Mouse (Mus musculus) midbrain, embryonic 13.5 days (tissue): ENCODE measurements around the gene Pms2. TPM values are rescaled to one million over a fixed set of nuclear protein-coding genes. Genes with fewer than 3 reads are reported as not detected.

Experiments
- ATAC-seq: fragments of 200-750 bp; cut with Nextera tagmentation; 2 replicates; pipeline ENCODE4 v1.8.0; 2017; ENCODE audit warnings: mild to moderate bottlenecking, moderate TSS enrichment, moderate library complexity
- H3K27ac ChIP-seq: fragments of 300-500 bp; sonication (generic); 2 replicates; pipeline ENCODE4 v1.5.1; 2015; ENCODE audit warnings: inconsistent platforms, mild to moderate bottlenecking, moderate library complexity
- H3K27me3 ChIP-seq: fragments of 300-500 bp; sonication (generic); 2 replicates; pipeline ENCODE4 v1.6.1; 2015; ENCODE audit warnings: mild to moderate bottlenecking, inconsistent platforms
- H3K36me3 ChIP-seq: fragments of 300-500 bp; sonication (generic); 2 replicates; pipeline ENCODE4 v1.6.1; 2015; ENCODE audit warnings: mild to moderate bottlenecking, inconsistent platforms
- H3K4me1 ChIP-seq: fragments of 300-500 bp; sonication (generic); replicated peaks from 2 replicates; pipeline ENCODE4 v1.6.1; 2015; ENCODE audit warnings: inconsistent platforms
- H3K4me2 ChIP-seq: fragments of 300-500 bp; sonication (generic); replicated peaks from 2 replicates; pipeline ENCODE4 v1.6.1; 2015; ENCODE audit warnings: moderate library complexity, mild to moderate bottlenecking, inconsistent platforms
- H3K4me3 ChIP-seq: fragments of 300-500 bp; sonication (generic); replicated peaks from 2 replicates; pipeline ENCODE4 v1.5.1; 2015; ENCODE audit warnings: mild to moderate bottlenecking, inconsistent platforms
- H3K9ac ChIP-seq: fragments of 300-500 bp; sonication (generic); replicated peaks from 2 replicates; pipeline ENCODE4 v1.6.1; 2015; ENCODE audit warnings: mild to moderate bottlenecking, inconsistent platforms
- H3K9me3 ChIP-seq: fragments of 300-500 bp; sonication (generic); 2 replicates; pipeline ENCODE4 v1.6.1; 2016; ENCODE audit warnings: mild to moderate bottlenecking, inconsistent platforms
- WGBS: fragments of 180-500 bp; shearing (Covaris S2); methylation state at CpG from one replicate; pipeline ENCODE4 v1.1.7; 2015; 5-methylcytosine and 5-hydroxymethylcytosine counted together
- polyA plus RNA-seq: library from polyadenylated mRNA; unstranded; fragments of >200 nt; fragmentation: Nextera tagmentation; extraction: Ambion mirVana; gene quantifications from 2 replicates; pipeline ENCODE4 v1.2.1, GENCODE M21; 2015

Pms2 gene
- polyA plus RNA-seq, 1 experiment from 2014 or later = 26.1 TPM

DNA sequence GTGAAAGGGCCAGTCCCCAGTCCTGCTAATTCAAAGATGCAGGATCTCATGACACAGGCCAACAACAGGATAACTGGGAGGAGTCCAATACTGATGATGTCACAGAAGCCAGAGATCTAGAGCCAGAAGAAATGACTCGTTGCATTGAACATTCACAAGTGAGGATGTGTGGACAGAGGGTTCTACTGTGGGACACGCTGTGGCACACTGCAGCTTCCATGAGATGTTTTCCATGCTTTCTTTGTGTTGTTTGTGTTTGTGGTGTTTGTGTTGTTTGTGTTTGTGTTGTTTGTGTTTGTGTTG, 65.8 kb downstream of the Pms2 start:
- Histone ChIP-seq H3K4me2 (no peak overlapping the region), H3K9me3 (no peaks in the 10 kb centered on the region), H3K4me1 (no peaks in the 10 kb centered on the region; the same call in 1 of the 2 replicates), H3K9ac (no peak overlapping the region), H3K4me3 (no peak overlapping the region), H3K36me3 (no peaks in the 10 kb centered on the region), H3K27me3 (no peaks in the 10 kb centered on the region), H3K27ac (no peak overlapping the region)
- WGBS = 62% methylated on average over 2 of the region's 2 CpGs
- ATAC-seq = no peak

DNA sequence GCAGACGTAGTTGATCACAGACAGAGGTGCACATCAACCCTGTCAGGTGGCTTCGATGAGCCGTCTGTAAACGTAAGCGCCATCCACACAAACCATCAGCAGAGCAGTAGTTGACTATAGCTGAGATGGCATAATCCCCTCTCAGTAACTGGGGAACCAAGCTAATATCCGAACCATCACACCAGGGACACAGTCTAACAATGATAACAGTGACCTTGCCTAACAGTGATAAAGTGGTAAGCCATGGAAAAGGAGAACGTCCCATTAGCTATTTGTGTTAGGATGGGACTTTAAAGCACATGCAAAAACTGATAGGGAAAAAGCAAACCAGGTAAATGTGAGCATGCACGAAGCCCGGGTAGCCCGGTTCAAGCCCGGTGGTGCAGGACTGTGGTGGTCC, 66.5 kb downstream of the Pms2 start:
- H3K4me2 ChIP-seq = no peak overlapping the region
- no peak overlapping the region for H3K9ac ChIP-seq
- H3K27me3 ChIP-seq = no peaks in the 10 kb centered on the region
- peaks cover 4% of the 10 kb centered on the region for H3K4me1 ChIP-seq
- no peak for ATAC-seq
- WGBS = 88% methylated on average over 11 of the region's 11 CpGs
- no peak overlapping the region for H3K4me3 ChIP-seq
- H3K36me3 ChIP-seq = no peaks in the 10 kb centered on the region
- H3K27ac ChIP-seq = no peak overlapping the region
- no peaks in the 10 kb centered on the region for H3K9me3 ChIP-seq

DNA sequence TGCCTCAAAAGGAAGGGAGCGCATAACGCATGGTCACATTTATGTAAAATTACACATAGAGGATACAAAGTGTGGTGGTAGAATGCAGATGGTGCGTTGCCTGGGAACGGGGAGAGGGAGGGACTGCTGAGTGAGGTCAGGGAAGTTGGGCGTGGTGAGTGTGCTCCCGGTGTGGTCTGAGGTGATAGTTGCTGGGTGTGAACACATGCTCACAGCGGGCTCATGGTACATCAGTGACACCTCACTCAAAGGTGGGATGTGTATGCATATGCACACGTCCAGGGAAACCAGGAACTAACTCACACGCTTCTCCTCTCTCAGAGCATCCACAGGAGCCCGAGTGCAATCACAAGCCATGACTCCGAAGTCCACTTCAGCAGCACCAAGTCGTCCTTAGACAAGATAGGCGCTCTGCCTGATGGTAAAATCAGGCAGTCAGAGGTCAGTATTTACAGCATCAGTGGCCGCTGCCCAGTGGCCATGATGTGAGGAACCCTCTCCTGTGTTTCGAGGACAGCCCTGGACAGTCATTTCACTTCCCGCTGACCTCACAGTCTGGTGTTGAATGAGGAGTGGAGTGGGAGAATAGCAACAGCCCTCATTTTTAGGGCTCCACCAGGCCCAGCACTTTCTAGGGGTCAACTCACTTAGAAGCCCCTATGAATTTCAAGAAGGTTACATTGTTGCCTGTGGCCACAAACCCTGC, 67.1 kb downstream of the Pms2 start:
- no peak overlapping the region for H3K4me2 ChIP-seq
- peaks cover 4% of the 10 kb centered on the region for H3K4me1 ChIP-seq
- H3K4me3 ChIP-seq = no peak overlapping the region
- WGBS = 80% methylated on average over 16 of the region's 16 CpGs
- no peak overlapping the region for H3K9ac ChIP-seq
- no peaks in the 10 kb centered on the region for H3K36me3 ChIP-seq
- H3K9me3 ChIP-seq = no peaks in the 10 kb centered on the region
- H3K27ac ChIP-seq = no peak overlapping the region
- no peaks in the 10 kb centered on the region for H3K27me3 ChIP-seq
- no peak for ATAC-seq

DNA sequence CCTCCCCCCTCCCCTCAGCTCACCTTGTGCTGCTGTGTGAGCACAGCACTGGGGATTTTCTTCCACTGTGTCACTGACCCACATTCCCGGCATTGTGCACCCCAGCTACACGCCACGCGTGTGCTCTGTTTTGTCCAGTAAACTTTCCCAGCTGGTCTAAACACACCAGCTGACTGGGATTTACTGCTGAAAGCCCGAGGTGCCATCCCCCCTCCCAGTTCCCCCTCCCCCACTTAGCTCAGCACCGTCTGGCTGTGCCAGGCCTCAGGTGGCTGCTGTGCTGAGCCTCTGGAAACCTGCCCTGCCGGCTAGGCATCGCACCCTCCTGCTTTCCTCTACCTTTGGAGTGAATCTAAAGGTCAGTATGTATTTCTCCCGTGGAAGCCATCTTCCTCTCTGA, 71.1 kb downstream of the Pms2 start:
- Histone ChIP-seq H3K9me3 (no peaks in the 10 kb centered on the region), H3K36me3 (peaks cover 28% of the 10 kb centered on the region), H3K9ac (no peak overlapping the region), H3K27ac (no peak overlapping the region), H3K4me2 (no peak overlapping the region), H3K27me3 (no peaks in the 10 kb centered on the region), H3K4me3 (no peak overlapping the region), H3K4me1 (peaks cover 4% of the 10 kb centered on the region)
- ATAC-seq = peak; percentile 50
- WGBS = 28% methylated on average over 9 of the region's 9 CpGs

DNA sequence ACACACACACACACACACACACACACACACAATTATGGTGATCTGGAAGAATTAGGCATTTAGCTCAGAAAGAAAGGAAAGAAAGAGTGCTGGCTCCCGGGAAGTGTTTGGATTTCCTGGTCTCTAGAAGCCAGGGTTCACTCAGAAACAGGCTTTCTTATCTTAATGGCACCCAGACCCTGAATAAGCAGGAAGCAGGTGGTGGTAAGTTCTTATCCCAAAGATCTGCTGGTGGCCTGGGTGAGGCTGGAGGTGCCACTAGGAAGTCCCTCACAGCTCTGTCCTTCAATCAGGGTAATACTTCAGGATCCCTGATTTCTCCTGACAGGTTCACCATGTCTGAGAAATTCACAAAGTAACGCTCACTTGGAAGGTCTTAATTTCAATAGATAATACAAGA, 72.6 kb downstream of the Pms2 start:
- Histone ChIP-seq H3K4me2 (no peak overlapping the region), H3K4me3 (no peak overlapping the region), H3K27ac (no peak overlapping the region), H3K9me3 (no peaks in the 10 kb centered on the region), H3K9ac (no peak overlapping the region), H3K4me1 (peaks cover 4% of the 10 kb centered on the region), H3K27me3 (no peaks in the 10 kb centered on the region), H3K36me3 (peaks cover 43% of the 10 kb centered on the region)
- ATAC-seq = no peak
- WGBS = 94% methylated on average over 2 of the region's 2 CpGs

Other genes with a start within 250 kb of the Pms2 start
- gene Usp42, start 177.7 kb upstream of the Pms2 start, polyA plus RNA-seq = 31.5 and 32.6 TPM in 2 replicates
- gene Eif2ak1, start 92.2 kb upstream of the Pms2 start, polyA plus RNA-seq = 44.9 and 46.3 TPM in 2 replicates
- gene Ankrd61, start 12.3 kb upstream of the Pms2 start, polyA plus RNA-seq = 0.43 and 0.59 TPM in 2 replicates
- 82.0 and 82.6 TPM in 2 replicates for gene Aimp2, start 117 bp upstream of the Pms2 start, polyA plus RNA-seq
- gene Gm42421, start 18.2 kb downstream of the Pms2 start, polyA plus RNA-seq = 1.4 and 2.3 TPM in 2 replicates
- 2.2 and 2.4 TPM in 2 replicates for gene Rsph10b, start 23.1 kb downstream of the Pms2 start, polyA plus RNA-seq
- gene Ccz1, start 104.9 kb downstream of the Pms2 start, polyA plus RNA-seq = 94.6 and 95.6 TPM in 2 replicates
- gene Ocm, start 116.7 kb downstream of the Pms2 start, polyA plus RNA-seq = not detected in 2 replicates
- gene Lmtk2, start 190.5 kb downstream of the Pms2 start, polyA plus RNA-seq = 7.1 and 7.7 TPM in 2 replicates